Comparison of ENCODE assay signal across 10 mouse cellular contexts in genomic region chr8:120421638-120422037, GRCm38 (mm10).
DNase-seq lines count a peak whose midpoint lies in the region; ATAC-seq lines count a peak whose summit lies in the region.
"Had no signal": no experiment of that assay in that cellular context is flagged by ENCODE, and none has a peak within 500 bp of the region (broad histone marks: within the 10 kb centered on the region; RNA-seq: fewer than 3 reads in every experiment).

No protein-coding gene starts in this region.

- H3K27ac ChIP-seq in liver, embryonic 13.5 days: no peak overlapping the region
- H3K27ac ChIP-seq in liver, embryonic 11.5 days (ENCODE audit: low read depth, low read length): no peak overlapping the region; the same call in 1 of the 2 replicates
- no peak overlapping the region for H3K27ac ChIP-seq in heart, embryonic 16.5 days (ENCODE audit: low read length)
- H3K27ac ChIP-seq in neural tube, embryonic 12.5 days: peak overlapping the region; percentile 72
- H3K27ac ChIP-seq: stomach, embryonic 15.5 days had no signal

- ATAC-seq in liver, embryonic 13.5 days (ENCODE audit: low read depth): no peak
- ATAC-seq in liver, embryonic 11.5 days (replicated peaks; ENCODE audit: low FRiP score): no peak
- no peak for ATAC-seq in heart, embryonic 16.5 days (replicated peaks; ENCODE audit: extremely low read depth, insufficient read depth, low FRiP score)
- no peak for ATAC-seq in neural tube, embryonic 12.5 days (ENCODE audit: low FRiP score, low read depth)
- no peak for ATAC-seq in activated CD4-positive, CD25-positive, alpha-beta regulatory T cell, adult 4 months
- ATAC-seq in megakaryocyte progenitor cell, adult 5-6 weeks (replicated peaks; ENCODE audit: poor library complexity): no peak
- ATAC-seq: Patski had no signal

- H3K9me3 ChIP-seq in liver, embryonic 13.5 days (replicated peaks): no peaks in the 10 kb centered on the region
- H3K9me3 ChIP-seq in liver, embryonic 11.5 days (ENCODE audit: control insufficient read depth, low read length): no peaks in the 10 kb centered on the region
- H3K9me3 ChIP-seq in heart, embryonic 16.5 days (replicated peaks; ENCODE audit: control insufficient read depth, low read length): no peaks in the 10 kb centered on the region
- H3K9me3 ChIP-seq in neural tube, embryonic 12.5 days: no peaks in the 10 kb centered on the region
- H3K9me3 ChIP-seq: stomach, embryonic 15.5 days had no signal

- 23% methylated on average over 9 of the region's 9 CpGs for whole genome bisulfite sequencing in liver, embryonic 13.5 days (ENCODE audit: insufficient replicate concordance)
- 24% methylated on average over 9 of the region's 9 CpGs for WGBS in liver, embryonic 11.5 days
- WGBS in heart, embryonic 16.5 days: 16% methylated on average over 9 of the region's 9 CpGs
- WGBS in neural tube, embryonic 12.5 days: 4% methylated on average over 9 of the region's 9 CpGs

- no peak for DNase-seq in liver, embryonic 13.5 days
- DNase-seq in liver, embryonic 11.5 days (ENCODE audit: low spot score): no peak
- peak; percentile 79 for DNase-seq in embryo, embryonic 9.5 days (ENCODE audit: extremely low spot score)
- no peak for DNase-seq in B cell, adult 2 months

- no peak overlapping the region for H3K4me3 ChIP-seq in liver, embryonic 13.5 days (replicated peaks)
- H3K4me3 ChIP-seq in liver, embryonic 11.5 days (ENCODE audit: low read depth, low read length): no peak overlapping the region
- H3K4me3 ChIP-seq in heart, embryonic 16.5 days (ENCODE audit: low read length): no peak overlapping the region
- H3K4me3 ChIP-seq in neural tube, embryonic 12.5 days: no peak overlapping the region
- H3K4me3 ChIP-seq: stomach, embryonic 15.5 days had no signal

- H3K4me1 ChIP-seq in liver, embryonic 13.5 days (replicated peaks): peaks cover 100% of the 10 kb centered on the region
- H3K4me1 ChIP-seq in liver, embryonic 11.5 days (replicated peaks; ENCODE audit: control insufficient read depth, insufficient read depth, low read length): peaks cover 100% of the 10 kb centered on the region
- H3K4me1 ChIP-seq in heart, embryonic 16.5 days (ENCODE audit: control insufficient read depth, insufficient read depth, low read length): peaks cover 49% of the 10 kb centered on the region
- H3K4me1 ChIP-seq in neural tube, embryonic 12.5 days: peaks cover 98% of the 10 kb centered on the region

- peak overlapping the region; percentile 29 for H3K9ac ChIP-seq in liver, embryonic 13.5 days
- no peak overlapping the region for H3K9ac ChIP-seq in liver, embryonic 11.5 days (ENCODE audit: low read depth, low read length)
- H3K9ac ChIP-seq in heart, embryonic 16.5 days (ENCODE audit: low read length): 0 out of 2 replicates have a peak overlapping the region, but pooled peaks have one; percentile 0
- H3K9ac ChIP-seq in neural tube, embryonic 12.5 days: peak overlapping the region; percentile 5; the same call in 1 of the 2 replicates
- H3K9ac ChIP-seq: stomach, embryonic 15.5 days had no signal

- peaks cover 22% of the 10 kb centered on the region for H3K27me3 ChIP-seq in liver, embryonic 13.5 days
- H3K27me3 ChIP-seq in liver, embryonic 11.5 days (replicated peaks; ENCODE audit: control insufficient read depth, insufficient read depth, low read length): no peaks in the 10 kb centered on the region
- H3K27me3 ChIP-seq in heart, embryonic 16.5 days (ENCODE audit: control insufficient read depth, insufficient read depth, low read length): no peaks in the 10 kb centered on the region
- no peaks in the 10 kb centered on the region for H3K27me3 ChIP-seq in neural tube, embryonic 12.5 days (replicated peaks)
- H3K27me3 ChIP-seq: Patski; stomach, embryonic 15.5 days had no signal

- no peak overlapping the region for H3K4me2 ChIP-seq in liver, embryonic 13.5 days
- H3K4me2 ChIP-seq in liver, embryonic 11.5 days: no peak overlapping the region
- H3K4me2 ChIP-seq in heart, embryonic 16.5 days (ENCODE audit: low read depth, low read length): no peak overlapping the region
- peak overlapping the region; percentile 34 for H3K4me2 ChIP-seq in neural tube, embryonic 12.5 days (replicated peaks)
- H3K4me2 ChIP-seq: stomach, embryonic 15.5 days had no signal

- no peaks in the 10 kb centered on the region for H3K36me3 ChIP-seq in liver, embryonic 13.5 days
- no peaks in the 10 kb centered on the region for H3K36me3 ChIP-seq in liver, embryonic 11.5 days (ENCODE audit: control insufficient read depth, insufficient read depth, low read length)
- H3K36me3 ChIP-seq in heart, embryonic 16.5 days (ENCODE audit: control insufficient read depth, insufficient read depth): no peaks in the 10 kb centered on the region
- H3K36me3 ChIP-seq in neural tube, embryonic 12.5 days: no peaks in the 10 kb centered on the region
- H3K36me3 ChIP-seq: stomach, embryonic 15.5 days had no signal
